Mouse (Mus musculus): ENCODE results near the gene Snx19. TPM values are rescaled to one million over a fixed set of nuclear protein-coding genes. Genes with fewer than 3 reads are reported as not detected.

Snx19 gene
- total and polyA plus RNA-seq, 3 experiments = 12.0 to 17.4 TPM; not detected in 1

DNA sequence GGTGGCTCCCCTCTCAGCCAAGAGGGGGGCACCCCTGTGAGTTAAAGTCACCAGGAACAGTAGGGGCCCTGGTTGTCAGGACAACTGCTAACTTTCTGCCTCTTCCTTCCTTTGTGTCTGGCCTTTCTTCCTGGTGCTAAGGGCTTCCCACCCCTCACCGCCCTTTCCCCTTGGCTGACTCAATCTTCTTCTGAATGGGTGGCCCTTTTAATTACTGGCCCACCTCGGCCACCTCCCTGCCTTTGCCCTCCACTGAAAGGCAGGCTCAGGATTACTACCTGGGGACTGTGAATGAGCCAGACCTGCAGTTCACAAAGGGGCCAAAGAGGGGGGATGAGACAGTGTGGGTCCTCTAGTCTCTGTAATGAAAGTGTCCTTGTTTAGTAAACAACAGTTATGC is 23.0 kb downstream of the Snx19 start:
- H3K36me3 ChIP-seq (ENCODE audit: control insufficient read depth in 1 of 2, insufficient read depth in 2 of 2, low read length in 2 of 2) = no peaks in the 10 kb centered on the region; a peak in 1 of 4 replicates
- H3K79me2 ChIP-seq (ENCODE audit: control insufficient read depth, insufficient read depth, low read length, poor library complexity) = no peaks in the 10 kb centered on the region
- H3K27me3 ChIP-seq (ENCODE audit: control insufficient read depth in 1 of 2, insufficient read depth in 2 of 2, low read length in 2 of 2) = no peaks in the 10 kb centered on the region
- DNase-seq (ENCODE audit: low read depth, low spot score) = no peak
- H3K9me3 ChIP-seq (replicated peaks; ENCODE audit: insufficient read depth, low read length) = no peaks in the 10 kb centered on the region
- no peaks in the 10 kb centered on the region for H3K4me1 ChIP-seq (ENCODE audit: control insufficient read depth in 1 of 2, insufficient read depth in 2 of 2, low read length in 2 of 2)
- no peak overlapping the region for H3K27ac ChIP-seq (ENCODE audit: control insufficient read depth, low read depth, low read length)
- TF ChIP-seq ZMIZ1 (IDR thresholded peaks at IDR 0.05; ENCODE audit: low read depth, low read length) (no peak), JUND (IDR thresholded peaks at IDR 0.05; ENCODE audit: low read depth, low read length) (no peak), E2F4 (IDR thresholded peaks at IDR 0.05; ENCODE audit: borderline replicate concordance, low read depth, low read length) (no peak), TCF12 (IDR thresholded peaks at IDR 0.05; ENCODE audit: low read depth, low read length) (no peak), CHD2 (IDR thresholded peaks at IDR 0.05; ENCODE audit: low read length) (no peak), ELF1 (IDR thresholded peaks at IDR 0.05; ENCODE audit: low read depth, low read length) (no peak), MEF2A (IDR thresholded peaks at IDR 0.05; ENCODE audit: extremely low read depth, insufficient replicate concordance, low read depth, low read length, poor library complexity, severe bottlenecking) (no peak), CHD1 (IDR thresholded peaks at IDR 0.05; ENCODE audit: low read depth, low read length) (no peak), GABPA (IDR thresholded peaks at IDR 0.05; ENCODE audit: low read depth, low read length) (no peak), MXI1 (IDR thresholded peaks at IDR 0.05; ENCODE audit: low read depth, low read length) (no peak), RCOR1 (IDR thresholded peaks at IDR 0.05; ENCODE audit: low read depth, low read length) (no peak), KAT2A (conservative IDR thresholded peaks at IDR 0.05; ENCODE audit: low read depth, low read length) (no peak), CTCF (IDR thresholded peaks at IDR 0.05 in 2 of 3, conservative IDR thresholded peaks at IDR 0.05 in 1 of 3; ENCODE audit: control insufficient read depth in 1 of 3, insufficient read depth in 1 of 3, low read depth in 2 of 3, low read length in 3 of 3, poor library complexity in 1 of 3, severe bottlenecking in 1 of 3) (no peak), BHLHE40 (IDR thresholded peaks at IDR 0.05; ENCODE audit: borderline replicate concordance, low read depth, low read length) (no peak), SMC3 (IDR thresholded peaks at IDR 0.05; ENCODE audit: low read depth, low read length) (no peak), MAX (IDR thresholded peaks at IDR 0.05; ENCODE audit: low read length) (no peak), POLR2AphosphoS2 (IDR thresholded peaks at IDR 0.05; ENCODE audit: low read length) (no peak), MYB (IDR thresholded peaks at IDR 0.05; ENCODE audit: low read depth, low read length) (no peak)
- H3K9ac ChIP-seq (ENCODE audit: control insufficient read depth, low read depth, low read length, poor library complexity, severe bottlenecking) = no peak overlapping the region
- H3K4me3 ChIP-seq (ENCODE audit: control insufficient read depth in 1 of 2, insufficient read depth in 1 of 2, low read depth in 2 of 2, low read length in 2 of 2) = no peak overlapping the region

DNA sequence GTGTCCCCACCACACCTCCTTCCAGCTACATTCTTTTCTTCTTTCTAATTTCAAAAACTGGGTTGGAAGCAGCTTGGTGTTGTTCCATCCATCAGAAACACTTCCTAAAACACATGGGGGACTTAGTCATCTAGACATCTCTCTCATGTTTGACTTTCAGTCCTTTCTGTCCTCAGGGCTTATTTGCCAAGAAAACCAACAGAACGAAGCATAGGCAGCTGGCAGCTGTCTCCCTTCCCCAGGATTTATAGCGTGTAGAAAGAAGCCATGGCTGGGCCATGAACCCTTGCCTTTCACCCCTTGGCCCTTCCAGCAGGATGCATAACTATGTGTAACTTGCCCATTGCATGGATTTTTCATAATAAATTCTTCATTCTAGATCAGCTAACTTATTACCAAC is 23.9 kb downstream of the Snx19 start:
- Histone ChIP-seq H3K27me3 (ENCODE audit: control insufficient read depth in 1 of 2, insufficient read depth in 2 of 2, low read length in 2 of 2) (no peaks in the 10 kb centered on the region), H3K79me2 (ENCODE audit: control insufficient read depth, insufficient read depth, low read length, poor library complexity) (no peaks in the 10 kb centered on the region), H3K4me3 (ENCODE audit: control insufficient read depth in 1 of 2, insufficient read depth in 1 of 2, low read depth in 2 of 2, low read length in 2 of 2) (no peak overlapping the region), H3K36me3 (ENCODE audit: control insufficient read depth in 1 of 2, insufficient read depth in 2 of 2, low read length in 2 of 2) (no peaks in the 10 kb centered on the region; a peak in 1 of 4 replicates), H3K9me3 (replicated peaks; ENCODE audit: insufficient read depth, low read length) (no peaks in the 10 kb centered on the region), H3K4me1 (ENCODE audit: control insufficient read depth in 1 of 2, insufficient read depth in 2 of 2, low read length in 2 of 2) (no peaks in the 10 kb centered on the region), H3K27ac (ENCODE audit: control insufficient read depth, low read depth, low read length) (no peak overlapping the region), H3K9ac (ENCODE audit: control insufficient read depth, low read depth, low read length, poor library complexity, severe bottlenecking) (no peak overlapping the region)
- DNase-seq (ENCODE audit: low read depth, low spot score) = no peak
- TF ChIP-seq KAT2A (conservative IDR thresholded peaks at IDR 0.05; ENCODE audit: low read depth, low read length) = no peak
- no peak for TF ChIP-seq NRF1 (IDR thresholded peaks at IDR 0.05; ENCODE audit: insufficient read depth, low read depth, low read length, poor library complexity, severe bottlenecking)
- no peak for TF ChIP-seq RCOR1 (IDR thresholded peaks at IDR 0.05; ENCODE audit: low read depth, low read length)
- no peak for TF ChIP-seq POLR2AphosphoS2 (IDR thresholded peaks at IDR 0.05; ENCODE audit: low read length)
- no peak for TF ChIP-seq USF1 (IDR thresholded peaks at IDR 0.05; ENCODE audit: low read depth, low read length)
- no peak for TF ChIP-seq ZKSCAN1 (IDR thresholded peaks at IDR 0.05; ENCODE audit: low read depth, low read length)

Measured in MEL (cell line).